Mouse (Mus musculus) stomach, embryonic 15.5 days (tissue): Measurements from ENCODE around the gene Nfic. TPM values are rescaled to one million over a fixed set of nuclear protein-coding genes. Genes with fewer than 3 reads are reported as not detected.
A peak's percentile ranks its signal among the peaks of the same experiment; 100 is the strongest.

Source experiments
- ATAC-seq: fragments of 200-750 bp; cut with Nextera tagmentation; 2 replicates; pipeline ENCODE4 v1.8.0; 2017; ENCODE audit warnings: low read depth, moderate number of reproducible peaks, moderate TSS enrichment; ENCODE audit not compliant: insufficient read depth, low FRiP score
- H3K27ac ChIP-seq: fragments of 300-500 bp; sonication (generic); 2 replicates; pipeline ENCODE4 v1.5.1; 2015; ENCODE audit warnings: mild to moderate bottlenecking, inconsistent platforms
- H3K27me3 ChIP-seq: fragments of 300-500 bp; sonication (generic); replicated peaks from 2 replicates; pipeline ENCODE4 v1.6.1; 2015; ENCODE audit warnings: inconsistent platforms
- H3K36me3 ChIP-seq: fragments of 300-500 bp; sonication (generic); 2 replicates; pipeline ENCODE4 v1.6.1; 2015; ENCODE audit warnings: inconsistent platforms
- H3K4me1 ChIP-seq: fragments of 300-500 bp; sonication (generic); 2 replicates; pipeline ENCODE4 v1.6.1; 2015; ENCODE audit warnings: inconsistent platforms
- H3K4me2 ChIP-seq: fragments of 300-500 bp; sonication (generic); 2 replicates; pipeline ENCODE4 v1.6.1; 2015; ENCODE audit warnings: mild to moderate bottlenecking, inconsistent platforms
- H3K4me3 ChIP-seq: fragments of 300-500 bp; sonication (generic); replicated peaks from 2 replicates; pipeline ENCODE4 v1.5.1; 2015; ENCODE audit warnings: inconsistent platforms
- H3K9ac ChIP-seq: fragments of 300-500 bp; sonication (generic); 2 replicates; pipeline ENCODE4 v1.6.1; 2015; ENCODE audit warnings: inconsistent platforms
- H3K9me3 ChIP-seq: fragments of 300-500 bp; sonication (generic); 2 replicates; pipeline ENCODE4 v1.6.1; 2016; ENCODE audit warnings: inconsistent platforms
- WGBS: fragments of 180-500 bp; shearing (Covaris S2); methylation state at CpG from one replicate; pipeline ENCODE4 v1.1.7; 2015; 5-methylcytosine and 5-hydroxymethylcytosine counted together
- polyA plus RNA-seq: library from polyadenylated mRNA; unstranded; fragments of >200 nt; fragmentation: Nextera tagmentation; extraction: Ambion mirVana; gene quantifications from 2 replicates; pipeline ENCODE4 v1.2.1, GENCODE M21; 2015

The Nfic gene
- polyA plus RNA-seq, 1 experiment from 2014 or later = 78.2 TPM

- no peak overlapping the region for H3K4me3 ChIP-seq
- H3K9me3 ChIP-seq = no peaks in the 10 kb centered on the region
- peaks cover 10% of the 10 kb centered on the region; the same call in 1 of the 2 replicates for H3K36me3 ChIP-seq
- H3K4me1 ChIP-seq = peaks cover 16% of the 10 kb centered on the region
- WGBS = 89% methylated on average over 4 of the region's 4 CpGs
- no peak overlapping the region for H3K9ac ChIP-seq
- no peak overlapping the region for H3K4me2 ChIP-seq
- no peaks in the 10 kb centered on the region for H3K27me3 ChIP-seq
- 0 out of 2 replicates have a peak overlapping the region, but pooled peaks have one; percentile 4 for H3K27ac ChIP-seq
- no peak for ATAC-seq
Measured at GRCm38 (mm10) chr10:81395865-81396264, 59.6 kb downstream of the Nfic start.

GRCm38 (mm10) chr10:81395127-81395526, 60.3 kb downstream of the Nfic start:
- peaks cover 17% of the 10 kb centered on the region for H3K4me1 ChIP-seq
- peaks cover 4% of the 10 kb centered on the region; the same call in 1 of the 2 replicates for H3K36me3 ChIP-seq
- H3K9ac ChIP-seq = no peak overlapping the region
- no peak for ATAC-seq
- no peaks in the 10 kb centered on the region for H3K27me3 ChIP-seq
- no peak overlapping the region for H3K4me3 ChIP-seq
- WGBS = 12% methylated on average over 5 of the region's 5 CpGs
- no peak overlapping the region for H3K27ac ChIP-seq
- H3K4me2 ChIP-seq = no peak overlapping the region
- H3K9me3 ChIP-seq = no peaks in the 10 kb centered on the region

GRCm38 (mm10) chr10:81393456-81394063, 61.9 kb downstream of the Nfic start:
- Histone ChIP-seq H3K4me2 (peak overlapping the region; percentile 61), H3K36me3 (peaks cover under 1% of the 10 kb centered on the region; the same call in 1 of the 2 replicates), H3K27ac (peak overlapping the region; percentile 76; the same call in 1 of the 2 replicates), H3K9ac (peak overlapping the region; percentile 29; the same call in 1 of the 2 replicates), H3K27me3 (no peaks in the 10 kb centered on the region), H3K4me3 (peak overlapping the region; percentile 36), H3K4me1 (peaks cover 23% of the 10 kb centered on the region), H3K9me3 (no peaks in the 10 kb centered on the region)
- 3% methylated on average over 19 of the region's 19 CpGs for WGBS
- ATAC-seq = no peak

GRCm38 (mm10) chr10:81392781-81393185, 62.7 kb downstream of the Nfic start, which contains the start of gene Smim24:
Gene Smim24, plus strand, starts transcription at chr10:81393051.
- Histone ChIP-seq H3K27me3 (no peaks in the 10 kb centered on the region), H3K4me2 (peak within 1 kb of the TSS; percentile 61), H3K4me3 (peak within 1 kb of the TSS; percentile 36), H3K4me1 (peaks cover 23% of the 10 kb centered on the region), H3K27ac (peak within 1 kb of the TSS; percentile 76), H3K36me3 (0 out of 2 replicates have a peak, but pooled peaks cover 7% of the 10 kb centered on the region), H3K9ac (peak within 1 kb of the TSS; percentile 29; the same call in 1 of the 2 replicates), H3K9me3 (no peaks in the 10 kb centered on the region)
- WGBS = 46% methylated on average over 14 of the region's 14 CpGs
- peak; percentile 48 for ATAC-seq

GRCm38 (mm10) chr10:81392270-81392669, 63.2 kb downstream of the Nfic start:
- ATAC-seq = no peak
- Histone ChIP-seq H3K4me3 (no peak overlapping the region), H3K36me3 (0 out of 2 replicates have a peak, but pooled peaks cover 12% of the 10 kb centered on the region), H3K4me1 (peaks cover 23% of the 10 kb centered on the region), H3K9ac (no peak overlapping the region), H3K27ac (peak overlapping the region; percentile 54; the same call in 1 of the 2 replicates), H3K27me3 (no peaks in the 10 kb centered on the region), H3K9me3 (no peaks in the 10 kb centered on the region), H3K4me2 (peak overlapping the region; percentile 61)
- 62% methylated on average over 6 of the region's 6 CpGs for WGBS

- no peak overlapping the region for H3K4me2 ChIP-seq
- H3K9me3 ChIP-seq = no peaks in the 10 kb centered on the region
- no peaks in the 10 kb centered on the region for H3K27me3 ChIP-seq
- H3K36me3 ChIP-seq = peaks cover 27% of the 10 kb centered on the region; the same call in 1 of the 2 replicates
- WGBS = 82% methylated on average over 13 of the region's 13 CpGs
- ATAC-seq = no peak
- no peak overlapping the region for H3K27ac ChIP-seq
- H3K4me3 ChIP-seq = no peak overlapping the region
- H3K9ac ChIP-seq = no peak overlapping the region
- peaks cover 26% of the 10 kb centered on the region for H3K4me1 ChIP-seq
Measured at GRCm38 (mm10) chr10:81390678-81390965, 64.8 kb downstream of the Nfic start.

GRCm38 (mm10) chr10:81389801-81390677, 65.4 kb downstream of the Nfic start:
- Histone ChIP-seq H3K27ac (no peak overlapping the region), H3K9me3 (no peaks in the 10 kb centered on the region), H3K4me3 (no peak overlapping the region), H3K27me3 (no peaks in the 10 kb centered on the region), H3K9ac (no peak overlapping the region), H3K4me2 (no peak overlapping the region), H3K4me1 (peaks cover 32% of the 10 kb centered on the region), H3K36me3 (peaks cover 27% of the 10 kb centered on the region; the same call in 1 of the 2 replicates)
- 58% methylated on average over 23 of the region's 23 CpGs for WGBS
- no peak for ATAC-seq

GRCm38 (mm10) chr10:81389373-81389772, 66.1 kb downstream of the Nfic start:
- H3K27me3 ChIP-seq = no peaks in the 10 kb centered on the region
- no peak for ATAC-seq
- no peak overlapping the region for H3K4me3 ChIP-seq
- WGBS = 51% methylated on average over 3 of the region's 3 CpGs
- H3K36me3 ChIP-seq = peaks cover 27% of the 10 kb centered on the region; the same call in 1 of the 2 replicates
- peaks cover 32% of the 10 kb centered on the region for H3K4me1 ChIP-seq
- no peak overlapping the region for H3K4me2 ChIP-seq
- no peak overlapping the region for H3K9ac ChIP-seq
- no peak overlapping the region for H3K27ac ChIP-seq
- no peaks in the 10 kb centered on the region for H3K9me3 ChIP-seq

- no peak within 1 kb of the TSS for H3K9ac ChIP-seq
Measured at GRCm38 (mm10) chr10:81388505-81389055, 66.9 kb downstream of the Nfic start, which contains the start of gene Gm48552. Gene Gm48552, plus strand, starts transcription at chr10:81389005.

GRCm38 (mm10) chr10:81387716-81388115, 67.7 kb downstream of the Nfic start:
- peaks cover 20% of the 10 kb centered on the region for H3K4me1 ChIP-seq
- peaks cover 27% of the 10 kb centered on the region; the same call in 1 of the 2 replicates for H3K36me3 ChIP-seq
- H3K9me3 ChIP-seq = no peaks in the 10 kb centered on the region
- 94% methylated on average over 20 of the region's 20 CpGs for WGBS
- H3K27ac ChIP-seq = no peak overlapping the region
- no peak overlapping the region for H3K4me3 ChIP-seq
- ATAC-seq = no peak
- no peaks in the 10 kb centered on the region for H3K27me3 ChIP-seq
- H3K4me2 ChIP-seq = no peak overlapping the region
- no peak overlapping the region for H3K9ac ChIP-seq

More at GRCm38 (mm10) chr10:81388505-81389055, 66.9 kb downstream of the Nfic start, which contains the start of gene Gm48552:
- Histone ChIP-seq H3K9me3 (no peaks in the 10 kb centered on the region), H3K4me2 (no peak within 1 kb of the TSS), H3K4me3 (no peak within 1 kb of the TSS), H3K4me1 (peaks cover 28% of the 10 kb centered on the region), H3K27ac (no peak within 1 kb of the TSS), H3K27me3 (no peaks in the 10 kb centered on the region), H3K36me3 (peaks cover 27% of the 10 kb centered on the region; the same call in 1 of the 2 replicates)
- ATAC-seq = no peak
- WGBS = 55% methylated on average over 5 of the region's 5 CpGs

GRCm38 (mm10) chr10:81385603-81386306, 69.7 kb downstream of the Nfic start:
- no peak overlapping the region for H3K9ac ChIP-seq
- no peak overlapping the region for H3K27ac ChIP-seq
- peaks cover 15% of the 10 kb centered on the region for H3K4me1 ChIP-seq
- H3K9me3 ChIP-seq = no peaks in the 10 kb centered on the region
- peaks cover 27% of the 10 kb centered on the region; the same call in 1 of the 2 replicates for H3K36me3 ChIP-seq
- ATAC-seq = no peak
- H3K27me3 ChIP-seq = no peaks in the 10 kb centered on the region
- peak overlapping the region; percentile 73 for H3K4me3 ChIP-seq
- H3K4me2 ChIP-seq = peak overlapping the region; percentile 79
- 67% methylated on average over 22 of the region's 22 CpGs for whole genome bisulfite sequencing
